Mouse (Mus musculus): ENCODE data around the gene Nr2c2ap.
A peak's percentile ranks its signal among the peaks of the same experiment; 100 is the strongest.

GRCm38 (mm10) chr8:70104506-70104905, 26.6 kb upstream of the Nr2c2ap start:
- TF ChIP-seq CTCF (IDR thresholded peaks at IDR 0.05) (peak; percentile 73), EP300 (IDR thresholded peaks at IDR 0.05) (no peak)
